Mouse (Mus musculus): ENCODE measurements around the gene Nod2. TPM values are rescaled to one million over a fixed set of nuclear protein-coding genes. Genes with fewer than 3 reads are reported as not detected.
A peak's percentile ranks its signal among the peaks of the same experiment; 100 is the strongest.

Nod2 gene
- total RNA-seq, 4 experiments from 2014 or later = 1.0 to 2.1 (median 1.4) TPM

- no peak for DNase-seq
Measured at GRCm38 (mm10) chr8:88680566-88680965, 33.5 kb downstream of the Nod2 start.

GRCm38 (mm10) chr8:88681046-88681445 is 33.9 kb downstream of the Nod2 start:
- no peak for DNase-seq

DNA sequence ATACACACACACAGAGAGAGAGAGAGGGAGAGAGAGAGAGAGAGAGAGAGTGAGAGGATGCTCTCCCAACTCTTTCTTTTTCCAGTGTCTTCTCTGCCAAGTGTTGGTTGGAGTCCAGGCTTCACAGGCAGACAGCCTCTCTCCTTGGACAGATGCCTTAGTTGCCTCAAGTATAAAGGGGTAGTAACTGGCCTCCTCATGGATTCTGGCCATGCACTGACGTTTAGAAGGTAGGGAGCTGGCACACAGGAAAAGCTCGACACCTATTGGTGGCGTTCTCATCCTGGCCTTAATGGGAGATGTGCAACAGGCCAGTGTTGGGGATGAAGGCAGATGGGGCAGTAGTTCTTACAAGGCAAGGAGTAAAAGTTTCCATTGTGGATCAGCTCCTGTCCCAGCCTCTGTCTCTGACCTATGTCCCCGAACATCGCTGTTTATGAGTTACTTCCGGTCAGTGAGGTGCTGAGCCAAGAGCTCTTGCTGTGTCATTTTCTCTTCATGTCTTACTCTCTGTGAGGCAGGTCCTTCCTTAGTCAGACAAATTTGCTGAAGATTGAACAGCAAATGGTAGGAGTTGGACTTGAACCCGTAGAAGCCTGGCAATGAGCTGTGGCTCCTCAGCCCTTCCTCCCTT is 36.7 kb downstream of the Nod2 start:
- no peak for DNase-seq

DNA sequence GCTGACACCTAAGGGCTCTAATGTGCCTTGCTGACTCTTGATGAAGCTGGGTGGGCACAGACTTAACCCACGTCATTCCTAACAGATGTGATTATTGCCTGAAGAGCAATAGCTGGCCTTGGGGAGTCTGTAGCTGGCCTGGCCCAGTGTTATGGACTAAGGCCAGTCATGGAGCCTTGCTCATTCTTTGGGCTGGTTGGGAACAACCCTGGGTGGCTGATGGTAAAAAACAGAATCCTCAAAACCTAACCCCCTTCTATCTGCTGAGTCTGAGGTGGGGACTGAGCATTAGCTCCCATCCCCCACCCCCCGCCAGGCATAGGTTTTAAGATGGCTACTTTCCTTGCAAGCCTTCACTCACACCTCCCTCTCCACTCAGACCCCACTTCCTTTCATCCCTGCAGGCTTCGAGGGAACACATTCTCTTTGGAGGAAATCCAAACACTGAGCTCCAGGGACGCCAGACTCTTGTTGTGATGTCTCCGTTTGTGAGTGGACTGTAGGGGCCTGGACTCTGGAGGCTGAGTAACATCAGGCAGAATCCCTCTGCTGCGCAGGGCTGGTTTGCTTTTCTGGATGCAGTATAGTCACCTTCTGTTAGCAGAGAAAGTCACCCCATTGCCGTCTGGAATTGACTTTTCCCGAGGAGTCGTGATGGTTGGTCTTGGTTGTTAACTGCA is 39.3 kb downstream of the Nod2 start:
- no peak for DNase-seq

DNA sequence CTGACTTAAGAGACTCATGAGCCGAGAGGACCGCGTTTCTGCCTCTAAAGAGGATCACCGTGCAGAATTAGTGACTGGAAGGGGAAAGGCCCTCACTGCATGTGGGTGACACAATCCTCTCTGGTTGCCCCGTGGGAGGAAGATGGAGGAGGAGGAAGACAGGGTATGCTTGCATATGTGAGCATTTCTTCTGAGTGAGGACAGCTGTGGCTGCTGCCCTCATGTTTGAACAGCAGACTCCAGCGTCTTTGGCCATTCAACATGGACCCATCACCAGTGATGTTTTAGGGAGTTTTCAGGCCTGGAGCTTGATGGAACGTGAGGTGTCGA is 39.8 kb downstream of the Nod2 start:
- DNase-seq = no peak

DNA sequence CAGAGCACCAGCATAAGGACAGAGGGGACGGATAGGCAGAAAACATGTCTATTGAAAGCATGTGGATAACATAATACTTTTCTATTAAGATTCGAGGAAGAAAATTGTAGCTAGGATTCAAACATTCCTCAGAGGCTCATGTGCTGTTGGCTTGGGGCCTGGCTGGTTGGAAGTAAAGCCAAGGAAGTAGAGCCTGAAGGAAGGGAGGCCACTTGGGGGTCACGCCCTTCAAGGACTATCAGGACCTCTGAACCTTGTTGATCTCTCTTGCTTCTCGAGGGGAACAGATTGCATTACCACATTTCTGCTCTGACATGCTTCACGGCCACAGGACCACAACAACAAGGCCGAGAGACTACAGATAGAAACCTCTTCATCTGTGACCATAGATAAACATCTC is 42.0 kb downstream of the Nod2 start:
- DNase-seq = no peak

DNA sequence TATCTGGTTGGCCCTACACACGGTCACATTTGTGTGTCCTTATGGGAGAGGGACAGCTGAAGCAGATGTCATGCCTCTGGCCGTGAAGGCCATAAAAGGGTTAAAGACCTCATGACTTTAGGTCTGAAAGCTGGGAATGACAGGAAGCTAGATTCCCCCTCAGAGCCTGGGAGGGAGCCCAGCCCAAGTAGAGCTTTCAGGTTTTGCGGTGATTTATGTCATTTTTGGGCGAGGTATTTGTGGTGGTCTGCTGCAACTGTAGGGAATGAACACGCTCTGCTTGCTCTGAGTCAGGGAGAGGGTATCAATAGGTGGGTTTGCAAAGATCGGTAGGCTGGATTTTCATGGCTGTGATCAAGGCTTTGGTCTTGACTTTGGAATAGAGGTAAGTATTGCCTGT is 42.8 kb downstream of the Nod2 start:
- DNase-seq = no peak

DNA sequence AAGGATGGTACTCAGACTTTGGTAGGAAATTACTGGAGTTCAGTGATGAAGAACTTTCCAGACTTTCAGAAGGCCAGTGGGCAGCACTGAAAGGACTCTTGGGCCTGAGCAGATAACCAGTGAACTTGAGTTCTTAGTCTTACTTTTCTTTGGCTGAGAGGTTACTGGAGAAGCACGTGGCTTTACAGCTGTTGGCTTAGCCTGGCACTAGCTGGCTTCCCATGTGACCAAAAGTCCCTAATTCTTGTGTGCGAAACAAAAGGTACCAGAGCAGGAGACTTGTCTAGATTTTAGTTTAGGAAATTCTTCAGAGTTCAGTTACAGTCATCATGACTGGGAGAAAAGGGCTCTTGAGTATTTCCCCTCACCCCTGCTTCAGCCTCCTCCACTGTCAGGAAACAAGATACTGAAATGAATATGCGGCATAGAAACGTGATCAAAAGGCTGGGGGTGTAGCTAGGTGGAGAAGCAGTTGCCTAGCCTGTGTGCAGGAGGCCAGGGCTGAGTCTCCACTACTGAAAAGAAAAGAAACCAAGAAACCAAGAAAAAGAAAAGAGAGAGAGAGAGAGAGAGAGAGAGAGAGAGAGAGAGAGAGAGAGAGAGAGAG is 44.3 kb downstream of the Nod2 start:
- no peak for DNase-seq

- no peak for DNase-seq
Measured at GRCm38 (mm10) chr8:88691961-88692360, 44.8 kb downstream of the Nod2 start.

DNA sequence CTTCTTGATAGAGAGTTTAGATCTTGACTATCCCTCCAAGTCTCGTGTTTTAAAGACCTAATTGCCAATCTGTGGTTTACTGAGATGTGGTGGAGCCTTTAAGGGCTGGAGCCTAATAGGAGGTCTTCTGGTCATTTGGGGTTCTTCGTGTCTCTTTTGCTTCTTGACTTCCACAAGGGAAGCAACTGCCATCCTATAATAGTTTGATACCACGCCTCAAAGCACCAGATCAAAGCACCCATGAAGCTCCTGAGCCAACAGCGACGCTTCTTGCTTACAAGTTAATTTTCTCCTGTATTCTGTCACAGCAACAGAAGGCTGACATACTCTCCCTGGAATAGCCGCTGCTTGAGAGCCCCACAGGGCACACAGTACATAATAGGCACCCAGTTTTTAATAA is 45.8 kb downstream of the Nod2 start:
- no peak for DNase-seq

GRCm38 (mm10) chr8:88693376-88693775 is 46.3 kb downstream of the Nod2 start:
- no peak for DNase-seq

DNA sequence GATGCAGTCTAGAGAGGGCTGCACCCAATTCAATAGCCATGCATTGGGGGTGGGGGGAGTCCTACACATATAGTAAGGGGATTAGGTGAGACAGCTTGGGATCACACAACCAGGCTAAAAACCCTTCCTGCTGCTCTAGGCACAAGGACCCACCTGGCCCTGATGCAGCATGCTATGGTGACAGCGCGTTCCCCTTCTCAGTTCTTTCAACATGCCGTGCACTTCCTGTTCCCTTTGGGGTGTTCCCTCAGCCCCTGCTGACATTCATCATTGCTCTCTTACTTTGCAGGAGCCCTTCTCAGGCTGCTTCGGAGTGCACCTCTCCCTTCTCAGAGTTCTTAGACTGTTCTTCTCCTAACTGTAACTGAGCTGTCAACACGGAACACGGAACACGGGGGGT is 47.2 kb downstream of the Nod2 start:
- DNase-seq = no peak

GRCm38 (mm10) chr8:88696228-88696627 is 49.1 kb downstream of the Nod2 start:
- no peak for DNase-seq

- peak; percentile 99 for DNase-seq
Measured at GRCm38 (mm10) chr8:88696721-88697641, 49.9 kb downstream of the Nod2 start, which contains the start of gene Cyld. Cyld (plus strand) TSS chr8:88697028.

DNA sequence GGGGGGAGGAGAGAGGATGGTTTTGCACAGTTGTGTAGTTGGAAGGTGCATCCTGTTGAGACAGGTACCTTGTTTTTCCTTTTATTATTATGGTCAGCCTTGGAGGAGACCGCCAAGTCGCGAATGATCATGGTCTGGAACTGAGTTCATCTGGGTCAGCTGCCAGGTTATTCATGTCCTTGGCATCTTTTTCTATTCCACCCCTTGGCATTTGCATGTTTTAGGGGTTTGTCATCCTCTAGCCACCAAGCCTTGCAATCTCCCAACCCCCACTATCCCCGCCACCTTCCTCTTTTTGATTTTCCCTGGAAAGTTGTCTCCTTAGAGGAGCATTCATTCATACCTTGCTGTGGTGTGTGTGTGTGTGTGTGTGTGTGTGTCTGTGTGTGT is 50.5 kb downstream of the Nod2 start:
- DNase-seq = peak; percentile 61

DNA sequence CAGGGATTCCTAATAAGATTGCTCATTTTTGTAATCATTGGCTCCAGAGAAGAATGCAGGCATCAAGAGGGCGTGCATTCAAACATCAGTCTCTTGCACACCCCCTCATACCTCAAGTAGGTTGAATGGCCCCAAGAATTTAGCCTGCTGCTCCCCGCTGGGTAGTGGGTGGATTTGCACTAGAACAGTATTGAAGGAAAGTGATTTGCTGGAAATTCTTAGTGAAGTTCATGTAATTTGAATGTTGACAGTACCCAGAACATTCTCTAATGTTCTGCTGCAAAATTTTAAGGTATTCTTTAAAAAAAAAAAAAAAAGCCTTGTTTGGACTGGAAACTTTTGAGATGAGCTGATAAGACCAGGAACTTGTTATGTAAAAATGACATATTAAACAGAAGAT is 50.9 kb downstream of the Nod2 start:
- DNase-seq = no peak

DNA sequence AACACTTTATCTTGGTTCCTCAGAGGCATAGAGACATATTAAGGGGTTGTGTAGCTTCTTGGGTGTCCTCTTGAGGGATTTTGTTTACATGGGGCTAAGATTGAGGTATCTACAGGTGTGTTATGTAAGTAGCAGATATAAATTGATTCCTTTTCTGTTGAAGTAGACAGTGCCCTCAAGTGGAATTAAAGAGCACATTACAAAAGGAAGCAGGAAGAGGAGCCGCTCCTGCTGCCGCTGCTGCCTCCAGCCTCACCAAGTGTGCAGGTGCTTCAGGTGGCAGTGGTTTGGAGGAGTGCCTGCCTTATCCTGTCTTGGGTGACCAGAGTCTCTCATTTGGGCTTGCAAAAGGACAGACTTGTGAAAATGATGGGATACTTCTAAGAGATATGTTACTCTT is 54.5 kb downstream of the Nod2 start:
- DNase-seq = no peak

- DNase-seq = no peak
Measured at GRCm38 (mm10) chr8:88702816-88703215, 55.7 kb downstream of the Nod2 start.

GRCm38 (mm10) chr8:88723256-88723963 is 76.3 kb downstream of the Nod2 start:
- DNase-seq = no peak

Measured in adrenal gland, adult 8-10 months (tissue).